Mouse (Mus musculus) intestine, postnatal 0 days (tissue): ENCODE data around the gene Lrrc40. TPM values are rescaled to one million over a fixed set of nuclear protein-coding genes. Genes with fewer than 3 reads are reported as not detected.

ENCODE experiments used
- ATAC-seq: fragments of 200-750 bp; cut with Nextera tagmentation; 2 replicates; pipeline ENCODE4 v1.8.0; 2017; ENCODE audit warnings: mild to moderate bottlenecking, moderate TSS enrichment, moderate library complexity
- H3K27ac ChIP-seq: fragments of 300-500 bp; sonication (generic); 2 replicates; pipeline ENCODE4 v1.5.1; 2014; ENCODE audit warnings: mild to moderate bottlenecking, low read depth, low read length, moderate library complexity
- H3K27me3 ChIP-seq: fragments of 300-500 bp; sonication (generic); replicated peaks from 2 replicates; pipeline ENCODE4 v1.6.1; 2014; ENCODE audit warnings: low read length, mixed read lengths; ENCODE audit not compliant: control insufficient read depth, insufficient read depth
- H3K36me3 ChIP-seq: fragments of 300-500 bp; sonication (generic); 2 replicates; pipeline ENCODE4 v1.6.1; 2014; ENCODE audit warnings: mild to moderate bottlenecking, moderate library complexity; ENCODE audit not compliant: control insufficient read depth, insufficient read depth
- H3K4me1 ChIP-seq: fragments of 300-500 bp; sonication (generic); replicated peaks from 2 replicates; pipeline ENCODE4 v1.6.1; 2014; ENCODE audit warnings: antibody characterized with exemption, low read length, mixed read lengths; ENCODE audit not compliant: control insufficient read depth, insufficient read depth
- H3K4me2 ChIP-seq: fragments of 300-500 bp; sonication (generic); replicated peaks from 2 replicates; pipeline ENCODE4 v1.6.1; 2014; ENCODE audit warnings: low read depth, mild to moderate bottlenecking, moderate library complexity
- H3K4me3 ChIP-seq: fragments of 300-500 bp; sonication (generic); 2 replicates; pipeline ENCODE4 v1.5.1; 2014; ENCODE audit warnings: low read depth, low read length
- H3K9ac ChIP-seq: fragments of 300-500 bp; sonication (generic); 2 replicates; pipeline ENCODE4 v1.6.1; 2014; ENCODE audit warnings: mild to moderate bottlenecking, low read depth, low read length
- H3K9me3 ChIP-seq: fragments of 300-500 bp; sonication (generic); 2 replicates; pipeline ENCODE4 v1.6.1; 2016; ENCODE audit warnings: mixed run types; ENCODE audit not compliant: control insufficient read depth
- CTCF ChIP-seq: sonication (generic); IDR thresholded peaks from 2 replicates; pipeline ENCODE4 v1.5.1; 2016; ENCODE audit warnings: low read depth, mild to moderate bottlenecking, control low read depth, antibody characterized with exemption, moderate library complexity
- WGBS: fragments of 180-500 bp; shearing (Covaris S2); extraction: QIAGEN DNeasy Blood & Tissue Kit; methylation state at CpG from one replicate; pipeline ENCODE4 v1.1.7; 2014; 5-methylcytosine and 5-hydroxymethylcytosine counted together
- polyA plus RNA-seq: library from polyadenylated mRNA; unstranded; fragments of >200 nt; fragmentation: Nextera tagmentation; extraction: Ambion mirVana; gene quantifications from 2 replicates; pipeline ENCODE4 v1.2.1, GENCODE M21; 2015

Lrrc40 gene
- polyA plus RNA-seq, 1 experiment from 2014 or later: 17.8 TPM

- H3K36me3 ChIP-seq: peaks cover 16% of the 10 kb centered on the region
- no peak for TF ChIP-seq CTCF
- WGBS: 87% methylated on average over 2 of the region's 2 CpGs
Measured at GRCm38 (mm10) chr3:158060621-158061291, 24.3 kb downstream of the Lrrc40 start.

GRCm38 (mm10) chr3:158061811-158062523 is 25.5 kb downstream of the Lrrc40 start:
- Histone ChIP-seq H3K27me3 (no peaks in the 10 kb centered on the region), H3K4me2 (no peak overlapping the region), H3K9me3 (no peaks in the 10 kb centered on the region), H3K9ac (no peak overlapping the region), H3K36me3 (peaks cover 4% of the 10 kb centered on the region), H3K27ac (no peak overlapping the region), H3K4me3 (no peak overlapping the region), H3K4me1 (no peaks in the 10 kb centered on the region)
- no peak for TF ChIP-seq CTCF
- peak; percentile 83 for ATAC-seq
- WGBS: 69% methylated on average over 5 of the region's 5 CpGs

More at GRCm38 (mm10) chr3:158060621-158061291, 24.3 kb downstream of the Lrrc40 start:
- Histone ChIP-seq H3K4me3 (no peak overlapping the region), H3K4me2 (no peak overlapping the region), H3K9me3 (no peaks in the 10 kb centered on the region), H3K27me3 (no peaks in the 10 kb centered on the region), H3K9ac (no peak overlapping the region), H3K4me1 (no peaks in the 10 kb centered on the region), H3K27ac (no peak overlapping the region)
- ATAC-seq: no peak

GRCm38 (mm10) chr3:158065256-158065655 is 28.8 kb downstream of the Lrrc40 start:
- Histone ChIP-seq H3K4me1 (no peaks in the 10 kb centered on the region), H3K27me3 (no peaks in the 10 kb centered on the region), H3K9me3 (no peaks in the 10 kb centered on the region), H3K4me3 (no peak overlapping the region), H3K4me2 (no peak overlapping the region), H3K36me3 (no peaks in the 10 kb centered on the region; the same call in 1 of the 2 replicates), H3K27ac (no peak overlapping the region), H3K9ac (no peak overlapping the region)
- TF ChIP-seq CTCF: no peak
- 99% methylated on average over 2 of the region's 2 CpGs for WGBS
- no peak for ATAC-seq

- no peak for ATAC-seq
- 65% methylated on average over 7 of the region's 7 CpGs for WGBS
- no peaks in the 10 kb centered on the region; the same call in 1 of the 2 replicates for H3K36me3 ChIP-seq
Measured at GRCm38 (mm10) chr3:158067916-158068315, 31.5 kb downstream of the Lrrc40 start.

GRCm38 (mm10) chr3:158068613-158069263 is 32.3 kb downstream of the Lrrc40 start:
- no peak for ATAC-seq
- H3K27ac ChIP-seq: no peak overlapping the region
- H3K4me1 ChIP-seq: no peaks in the 10 kb centered on the region
- 64% methylated on average over 9 of the region's 9 CpGs for WGBS
- H3K27me3 ChIP-seq: no peaks in the 10 kb centered on the region
- H3K9me3 ChIP-seq: no peaks in the 10 kb centered on the region
- no peak overlapping the region for H3K4me3 ChIP-seq
- no peak overlapping the region for H3K4me2 ChIP-seq
- H3K9ac ChIP-seq: no peak overlapping the region
- TF ChIP-seq CTCF: no peak
- H3K36me3 ChIP-seq: no peaks in the 10 kb centered on the region; the same call in 1 of the 2 replicates

More at GRCm38 (mm10) chr3:158067916-158068315, 31.5 kb downstream of the Lrrc40 start:
- Histone ChIP-seq H3K9ac (no peak overlapping the region), H3K4me2 (no peak overlapping the region), H3K4me1 (no peaks in the 10 kb centered on the region), H3K27ac (no peak overlapping the region), H3K4me3 (no peak overlapping the region), H3K9me3 (no peaks in the 10 kb centered on the region), H3K27me3 (no peaks in the 10 kb centered on the region)
- no peak for TF ChIP-seq CTCF

- TF ChIP-seq CTCF: no peak
- Histone ChIP-seq H3K27ac (no peak overlapping the region), H3K4me1 (no peaks in the 10 kb centered on the region), H3K9me3 (no peaks in the 10 kb centered on the region), H3K4me3 (no peak overlapping the region), H3K4me2 (no peak overlapping the region), H3K27me3 (no peaks in the 10 kb centered on the region), H3K36me3 (no peaks in the 10 kb centered on the region), H3K9ac (no peak overlapping the region)
- no peak for ATAC-seq
- 82% methylated on average over 2 of the region's 2 CpGs for WGBS
Measured at GRCm38 (mm10) chr3:158075004-158075403, 38.5 kb downstream of the Lrrc40 start.
